Mouse (Mus musculus): Measurements from ENCODE around the gene Lrrc36.

GRCm38 (mm10) chr8:105506977-105507376, 93.6 kb downstream of the Lrrc36 start:
- no peak for TF ChIP-seq CTCF (conservative IDR thresholded peaks at IDR 0.05; ENCODE audit: low read length)
- TF ChIP-seq POU5F1 (IDR thresholded peaks at IDR 0.05; ENCODE audit: borderline replicate concordance, low read length), result no peak
- no peak for TF ChIP-seq NANOG (IDR thresholded peaks at IDR 0.05; ENCODE audit: borderline replicate concordance, low read length)

Measured in E14TG2a.4 (cell line).